Mouse (Mus musculus) layer of hippocampus, adult 2 months (tissue): ENCODE data around the gene Ttc33. TPM values are rescaled to one million over a fixed set of nuclear protein-coding genes. Genes with fewer than 3 reads are reported as not detected.

Source experiments
- DNase-seq, 2 experiments: peaks; one replicate each; pipeline ENCODE4 v3.0.0; 2022; ENCODE audit warnings: low spot score in 2 of 2
- H3K27ac ChIP-seq: fragments of 200-600 bp; 2 replicates; pipeline ENCODE4 v1.8.1; 2022
- H3K4me3 ChIP-seq: fragments of 200-600 bp; 2 replicates; pipeline ENCODE4 v1.8.1; 2022; ENCODE audit warnings: mild to moderate bottlenecking
- CTCF ChIP-seq: fragments of 200-600 bp; conservative IDR thresholded peaks from 2 replicates; pipeline ENCODE4 v1.8.1; 2022; ENCODE audit warnings: antibody characterized with exemption, mild to moderate bottlenecking, moderate library complexity
- total RNA-seq, 2 experiments: library from RNA; stranded (reverse); gene quantifications; 2 replicates each; pipeline ENCODE4 v1.2.3; 2021

Gene Ttc33
- total RNA-seq, 2 experiments from 2014 or later, result 85.2 to 93.3 TPM

DNA sequence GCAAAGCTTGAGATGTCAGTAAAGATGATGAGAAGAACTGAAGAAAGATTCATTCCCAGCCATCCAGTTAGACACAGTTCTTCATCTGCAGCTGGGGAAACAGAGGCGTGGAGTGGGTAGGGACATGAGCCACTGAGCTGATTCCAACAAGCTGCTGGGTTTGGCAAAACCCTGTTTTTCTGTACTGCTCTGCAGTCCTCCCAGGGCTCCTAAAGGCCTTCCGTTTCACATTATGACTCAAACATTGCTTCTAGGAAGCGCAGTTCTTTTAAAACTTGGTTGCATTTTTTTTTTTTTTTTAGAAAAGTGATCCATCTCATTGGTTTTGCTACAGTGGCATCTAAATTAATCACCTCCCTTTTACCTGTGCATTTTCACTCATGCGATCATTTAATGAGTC lies 53.2 kb downstream of the Ttc33 start:
- DNase-seq, result no peak
- no peak overlapping the region for H3K4me3 ChIP-seq
- TF ChIP-seq CTCF, result no peak
- no peak overlapping the region for H3K27ac ChIP-seq

DNA sequence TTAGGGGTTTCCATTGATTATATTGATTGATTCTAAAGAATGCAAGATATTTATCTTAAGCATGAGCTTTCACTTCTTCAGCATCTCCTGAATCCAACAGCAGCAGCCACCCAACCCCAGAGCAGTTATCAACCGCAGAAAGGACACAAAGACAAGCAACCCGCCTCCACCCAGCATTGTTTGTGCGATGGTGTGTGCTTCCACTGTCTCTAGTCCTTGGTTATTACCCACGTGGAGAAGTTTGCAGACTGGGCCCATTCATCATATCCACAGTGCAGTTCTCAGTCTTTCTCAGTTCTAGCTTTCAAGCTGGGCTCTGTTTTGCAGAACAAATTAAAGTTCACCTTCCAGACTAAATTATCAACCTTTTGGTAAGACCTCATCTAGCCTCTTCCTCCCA lies 54.0 kb downstream of the Ttc33 start:
- H3K27ac ChIP-seq, result no peak overlapping the region
- DNase-seq, result no peak
- no peak overlapping the region for H3K4me3 ChIP-seq
- TF ChIP-seq CTCF, result no peak

DNA sequence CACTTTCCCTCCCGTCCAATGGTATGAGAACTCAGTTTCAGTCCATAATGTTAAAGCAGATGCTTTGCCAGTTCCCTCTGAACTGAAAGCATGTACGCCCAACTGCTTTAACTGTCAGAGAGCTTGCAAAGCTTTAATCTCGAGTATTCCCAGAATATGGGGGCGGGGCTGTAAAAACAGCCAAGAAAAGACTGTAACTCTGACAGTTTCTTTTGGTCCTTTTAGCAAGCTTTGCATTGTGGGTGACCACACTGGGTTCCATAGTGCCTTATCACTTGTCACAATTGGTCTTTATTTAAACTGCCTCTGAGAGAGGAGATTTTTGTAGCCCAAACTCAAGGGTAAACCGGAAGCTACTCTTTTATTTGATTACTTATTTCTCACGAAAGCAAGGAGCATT lies 54.6 kb downstream of the Ttc33 start:
- DNase-seq, result no peak
- H3K27ac ChIP-seq, result no peak overlapping the region
- TF ChIP-seq CTCF, result no peak

DNA sequence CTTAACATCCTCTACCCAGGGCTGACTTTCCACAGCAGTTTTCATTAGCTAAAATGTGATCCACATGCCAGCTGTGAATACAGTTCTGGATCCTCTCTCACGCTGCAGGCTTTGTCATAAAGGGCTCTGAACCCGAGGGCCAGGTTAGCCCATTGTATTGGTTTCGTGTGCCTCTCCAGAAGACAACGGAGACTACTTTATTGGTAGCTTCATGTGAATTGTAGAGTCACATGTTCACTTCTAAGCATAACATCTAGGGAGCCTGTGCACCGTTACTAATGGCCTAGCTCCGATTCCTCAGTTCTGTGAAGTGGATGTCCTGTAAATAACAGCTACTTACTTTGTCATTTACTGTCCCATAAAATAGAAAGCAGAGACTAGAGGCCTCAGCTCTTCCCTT lies 55.0 kb downstream of the Ttc33 start:
- H3K4me3 ChIP-seq, result no peak overlapping the region
- H3K27ac ChIP-seq, result no peak overlapping the region
- DNase-seq, result no peak
- no peak for TF ChIP-seq CTCF

More for the DNA sequence above, 54.6 kb downstream of the Ttc33 start:
- no peak overlapping the region for H3K4me3 ChIP-seq

DNA sequence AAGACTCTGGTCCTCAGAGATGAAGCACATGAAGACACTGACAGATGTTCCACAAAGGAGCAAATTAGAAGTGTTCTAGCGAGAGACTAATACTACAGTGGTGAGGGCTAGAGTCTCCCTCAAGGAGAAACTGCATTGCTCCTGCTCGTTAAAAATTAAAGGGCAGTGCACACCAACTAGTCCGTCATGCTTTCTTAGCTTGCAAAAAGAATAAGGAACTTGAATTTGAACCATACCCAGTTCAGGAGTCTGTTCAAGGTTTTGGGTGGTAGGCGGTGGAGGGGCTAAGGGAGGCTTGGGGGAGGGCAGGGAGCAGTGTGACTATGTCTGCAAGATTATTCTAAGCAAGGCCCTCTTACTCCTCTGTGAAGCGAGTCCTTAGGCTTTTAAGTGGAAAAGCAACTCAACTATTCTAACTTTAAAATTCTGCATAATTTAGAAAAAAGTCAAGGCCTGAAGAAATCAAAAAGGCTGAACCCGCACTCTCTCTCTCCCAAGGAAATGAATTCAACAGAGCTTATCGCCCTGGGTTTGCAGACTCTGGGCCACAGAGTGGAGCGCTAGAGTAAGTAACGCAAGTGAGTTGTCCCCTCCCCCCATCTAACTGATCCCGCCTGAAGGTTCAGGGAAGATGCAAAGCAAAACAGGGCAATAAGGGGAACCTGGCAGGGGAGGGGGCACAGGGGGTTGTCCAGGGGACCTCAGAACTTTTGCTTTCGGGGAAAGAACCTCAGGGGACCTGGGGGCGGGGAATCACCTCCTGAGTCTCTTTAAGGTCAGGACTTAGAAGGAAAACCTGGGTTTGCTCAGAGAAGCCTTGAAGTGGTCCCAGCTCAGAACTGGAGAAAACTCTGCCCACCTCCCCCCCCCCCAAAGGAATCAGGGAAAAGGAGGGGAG lies 56.2 kb downstream of the Ttc33 start:
- Histone ChIP-seq H3K27ac (no peak overlapping the region; the same call in 1 of the 2 replicates), H3K4me3 (peak overlapping the region; percentile 70)
- peak in 1 of 2 experiments; percentile 56 for DNase-seq
- peak; percentile 50 for TF ChIP-seq CTCF

DNA sequence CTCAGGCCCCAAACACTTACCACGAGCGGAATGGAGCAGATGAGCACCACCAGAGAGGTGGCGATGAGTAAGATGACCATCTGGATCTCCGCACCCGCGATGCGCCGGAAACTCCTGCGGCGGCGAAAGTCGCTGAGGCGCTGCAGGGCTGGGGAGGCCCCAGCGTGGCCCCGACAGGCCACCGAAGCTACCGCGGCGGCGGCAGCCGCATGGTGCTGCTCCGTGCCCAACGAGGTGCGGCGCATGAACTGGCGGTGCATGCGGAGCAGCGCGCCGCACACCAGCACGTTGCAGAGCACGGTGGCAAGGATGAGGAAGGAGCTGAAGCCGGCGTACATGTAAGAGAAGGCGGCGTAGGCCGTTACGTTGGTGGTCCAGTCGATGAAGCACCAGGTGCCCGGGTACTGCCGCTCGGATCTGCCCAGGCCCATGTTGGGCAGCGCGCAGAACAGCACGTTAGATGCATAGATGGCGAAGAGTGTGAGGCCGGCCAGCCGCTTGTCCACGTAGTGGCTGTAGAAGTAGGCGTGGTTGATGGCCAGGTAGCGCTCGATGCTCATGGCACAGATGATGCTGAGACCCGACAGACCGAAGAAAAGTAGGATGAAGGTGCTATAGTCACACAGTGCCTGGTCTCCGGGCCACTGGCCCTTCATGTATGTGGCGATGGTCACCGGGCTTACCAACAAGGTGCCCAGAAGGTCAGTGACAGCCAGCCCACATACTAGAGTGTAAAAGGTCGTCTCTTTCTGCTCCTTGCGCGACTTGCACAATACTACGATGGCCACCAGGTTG lies 57.1 kb downstream of the Ttc33 start:
- H3K27ac ChIP-seq, result peak overlapping the region; percentile 7; the same call in 1 of the 2 replicates
- TF ChIP-seq CTCF, result no peak
- H3K4me3 ChIP-seq, result peak overlapping the region; percentile 70
- no peak for DNase-seq

DNA sequence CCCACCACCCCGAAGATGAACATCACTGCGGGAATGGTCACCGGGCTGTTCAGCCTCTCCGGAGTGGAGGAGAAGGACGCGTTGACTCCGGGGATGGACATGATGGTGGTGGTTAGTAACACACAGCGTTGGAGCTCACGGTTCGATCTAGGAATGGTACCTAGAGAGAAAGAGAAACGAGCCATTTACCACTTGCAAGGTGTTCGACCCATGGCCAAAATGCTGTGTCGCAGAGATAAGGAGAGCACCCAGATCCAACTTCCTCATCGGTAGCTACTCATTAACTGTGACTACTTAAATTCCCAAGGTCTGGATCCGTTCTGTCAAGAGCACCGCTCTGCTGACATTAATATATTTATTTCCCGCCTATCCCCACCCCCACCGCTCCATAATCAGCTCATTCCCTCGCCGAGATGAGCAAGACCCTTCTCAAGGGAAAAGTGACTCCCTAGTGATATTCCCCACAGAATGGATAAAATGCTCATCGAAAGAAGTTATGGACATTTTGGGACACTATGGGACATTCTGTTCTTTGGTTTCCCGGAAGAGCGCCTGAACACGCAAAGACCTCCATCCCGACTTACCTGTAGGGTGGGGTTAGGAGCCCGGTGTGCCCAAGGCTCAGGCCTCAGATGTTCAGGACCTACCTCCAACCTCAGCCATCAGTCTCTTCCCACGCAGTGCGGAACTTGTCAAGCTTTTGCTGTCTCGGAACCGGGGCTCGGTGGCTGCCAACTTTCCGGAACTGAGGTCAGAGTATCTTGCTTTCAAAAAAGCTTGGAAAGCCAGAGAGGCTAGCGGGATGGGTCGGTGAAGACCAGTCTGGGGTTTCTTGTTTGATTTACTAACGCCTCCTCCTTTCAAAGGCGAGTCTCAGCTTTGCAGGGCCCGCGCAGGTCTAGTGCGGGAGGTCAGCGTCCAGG lies 58.0 kb downstream of the Ttc33 start:
- DNase-seq, result no peak
- H3K4me3 ChIP-seq, result peak overlapping the region; percentile 70
- TF ChIP-seq CTCF, result no peak
- no peak overlapping the region for H3K27ac ChIP-seq

DNA sequence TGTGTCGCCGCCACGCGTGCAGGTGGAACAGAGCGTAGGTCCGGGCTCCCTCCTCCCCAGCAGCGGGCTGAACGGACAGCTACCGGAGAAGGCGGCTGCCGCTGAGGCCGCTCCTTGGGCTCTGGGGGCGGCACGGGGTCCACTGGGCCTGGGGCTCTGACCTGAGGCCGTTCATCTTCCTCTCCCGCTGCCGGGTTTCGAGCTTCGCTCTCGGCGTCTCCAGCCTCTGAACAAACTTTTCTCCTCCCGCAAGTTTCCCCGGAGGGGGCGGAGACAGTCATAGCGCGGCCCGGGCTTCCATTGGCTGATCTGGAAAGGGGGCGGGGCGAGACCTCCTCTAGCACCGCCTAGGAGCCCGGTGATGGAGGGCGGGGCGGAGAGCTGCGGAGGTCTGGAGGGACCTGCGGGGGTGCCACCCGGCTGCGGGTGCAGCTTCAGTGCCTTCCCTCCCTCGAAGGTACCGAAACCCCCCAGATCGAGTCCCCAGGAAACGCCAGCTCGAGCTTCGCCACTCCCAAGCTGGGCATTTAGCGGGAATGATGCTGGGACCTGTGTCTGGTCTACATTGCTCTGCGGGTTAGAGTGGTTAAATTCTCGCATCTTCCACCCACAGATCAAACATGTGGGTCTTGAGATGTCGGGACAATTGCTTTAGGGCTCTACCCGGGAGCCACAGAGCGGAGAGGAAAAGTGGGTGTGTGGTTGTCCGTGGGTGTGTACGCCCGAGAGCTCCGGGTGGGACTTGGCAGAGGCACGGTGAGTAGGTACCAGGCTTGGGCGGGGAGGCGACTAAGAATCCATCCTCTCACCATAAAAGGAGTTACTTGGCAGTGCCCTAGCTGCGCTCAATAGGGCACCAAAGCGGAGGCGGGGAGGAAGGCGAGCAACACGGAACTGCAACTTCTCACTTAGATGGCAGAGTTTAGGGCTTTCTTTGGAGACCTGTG lies 58.9 kb downstream of the Ttc33 start, which contains the start of gene Ptger4:
TSS of gene Ptger4 (minus strand) at position 229 of the 947 bp plus-strand sequence.
- Histone ChIP-seq H3K27ac (no peak within 1 kb of the TSS), H3K4me3 (peak within 1 kb of the TSS; percentile 70)
- no peak for TF ChIP-seq CTCF
- peak; percentile 77 to 78 for DNase-seq

DNA sequence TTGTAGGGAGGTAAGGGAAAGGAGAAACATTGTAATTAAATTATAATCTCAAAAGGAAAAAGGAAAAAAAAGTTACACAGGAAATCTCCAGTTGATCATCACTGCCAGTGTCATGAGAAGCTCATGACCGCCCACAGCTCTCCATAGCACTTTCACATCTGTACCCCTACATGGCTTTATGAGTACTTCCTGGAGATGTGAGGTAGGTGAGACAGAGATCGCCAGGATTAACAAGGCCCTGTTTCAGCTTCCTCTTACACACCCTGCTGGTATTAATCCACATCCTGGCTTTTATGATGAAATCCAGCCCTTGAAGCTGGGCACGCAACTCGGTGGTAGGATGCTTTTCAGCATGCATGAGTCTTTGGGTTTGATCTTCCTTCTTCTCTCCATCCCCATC lies 64.9 kb downstream of the Ttc33 start:
- H3K27ac ChIP-seq, result no peak overlapping the region
- no peak overlapping the region for H3K4me3 ChIP-seq
- TF ChIP-seq CTCF, result no peak
- no peak for DNase-seq

DNA sequence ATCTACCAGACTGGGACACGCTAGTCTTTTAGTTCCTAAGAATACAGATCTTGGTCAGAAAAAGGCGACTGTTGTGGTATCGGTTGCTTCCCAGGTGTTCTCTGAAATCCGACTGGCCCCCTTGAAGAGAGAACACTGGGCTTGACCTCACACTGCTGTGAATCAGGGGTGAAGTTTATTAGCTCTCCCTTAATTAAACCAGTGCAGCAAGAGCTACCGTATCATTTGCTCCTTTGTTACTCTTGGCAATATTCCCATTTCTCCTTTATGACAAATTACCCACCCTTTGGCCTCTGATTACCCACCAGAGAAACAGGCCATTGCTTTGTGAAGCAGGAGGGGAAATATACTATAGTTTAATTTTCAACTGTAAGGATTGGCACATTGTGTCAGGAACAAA lies 74.9 kb downstream of the Ttc33 start:
- no peak overlapping the region for H3K27ac ChIP-seq
- no peak for DNase-seq
- no peak overlapping the region for H3K4me3 ChIP-seq
- no peak for TF ChIP-seq CTCF

DNA sequence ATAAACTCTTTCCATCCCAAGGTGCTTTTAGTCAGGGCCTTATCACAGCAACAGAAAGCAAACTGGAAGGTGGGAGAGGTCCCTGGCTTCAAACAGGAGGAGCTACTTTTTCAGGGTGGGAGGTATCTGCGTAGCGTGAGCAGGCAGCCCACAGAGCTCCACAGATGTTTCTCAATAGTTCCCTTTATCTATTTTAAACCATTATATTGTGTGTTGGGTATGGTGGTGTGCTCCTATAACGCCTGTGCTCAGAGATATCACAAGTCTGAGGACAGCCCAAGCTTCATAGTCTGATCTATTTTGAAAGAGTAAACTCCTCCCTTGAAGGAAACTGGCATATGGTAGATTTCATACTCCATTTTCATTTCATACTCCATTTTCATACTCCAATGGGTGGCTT lies 75.7 kb downstream of the Ttc33 start:
- no peak for TF ChIP-seq CTCF
- DNase-seq, result no peak
- H3K27ac ChIP-seq, result no peak overlapping the region
- H3K4me3 ChIP-seq, result no peak overlapping the region
